Mouse (Mus musculus) small intestine, adult 2 months (tissue): ENCODE measurements around the gene Ube2a. TPM values are rescaled to one million over a fixed set of nuclear protein-coding genes. Genes with fewer than 3 reads are reported as not detected.
"Not testable (repeated sequence)": the region's sequence is repeated elsewhere in the genome, so short reads cannot be mapped to it uniquely, and the experiment has no call there.

Experiments
- H3K27ac ChIP-seq: fragments of 200-500 bp; 2 replicates; pipeline ENCODE4 v1.5.1; 2012; ENCODE audit warnings: low read depth, low read length, control low read depth, inconsistent platforms; ENCODE audit not compliant: insufficient read depth
- H3K27me3 ChIP-seq: fragments of 200-500 bp; 2 replicates; pipeline ENCODE4 v1.6.1; 2012; ENCODE audit warnings: mild to moderate bottlenecking, moderate library complexity, low read length, inconsistent platforms; ENCODE audit not compliant: control insufficient read depth, insufficient read depth
- H3K36me3 ChIP-seq: fragments of 200-500 bp; 2 replicates; pipeline ENCODE4 v1.6.1; 2012; ENCODE audit warnings: mild to moderate bottlenecking, low read length, control low read depth, inconsistent platforms; ENCODE audit not compliant: control insufficient read depth, insufficient read depth
- H3K4me1 ChIP-seq: fragments of 200-500 bp; 2 replicates; pipeline ENCODE4 v1.6.1; 2012; ENCODE audit warnings: low read length, inconsistent platforms, mixed read lengths; ENCODE audit not compliant: control insufficient read depth, insufficient read depth, insufficient read length
- H3K4me3 ChIP-seq: fragments of 200-500 bp; 2 replicates; pipeline ENCODE4 v1.5.1; 2012; ENCODE audit warnings: low read depth, mild to moderate bottlenecking, control low read depth, inconsistent platforms, low read length, moderate library complexity
- CTCF ChIP-seq: fragments of 200-500 bp; IDR thresholded peaks from 2 replicates; pipeline ENCODE4 v1.5.1; 2012; ENCODE audit warnings: low read depth, mild to moderate bottlenecking, control low read depth, inconsistent platforms, low read length, moderate library complexity, mixed read lengths; ENCODE audit not compliant: insufficient replicate concordance, insufficient read length; ENCODE audit errors: extremely low read depth
- POLR2A ChIP-seq: fragments of 200-500 bp; IDR thresholded peaks from 2 replicates; pipeline ENCODE4 v1.6.1; 2012; ENCODE audit warnings: low read depth, mild to moderate bottlenecking, control low read depth, inconsistent platforms, low read length, moderate library complexity
- WGBS: fragments of 180-500 bp; shearing (Covaris S2); methylation state at CpG from one replicate; pipeline ENCODE4 v1.1.7; 2018; 5-methylcytosine and 5-hydroxymethylcytosine counted together
- polyA plus RNA-seq: library from polyadenylated mRNA; depleted of rRNA; stranded (reverse); fragments of >200 nt; gene quantifications from 2 replicates; pipeline ENCODE4 v1.2.3, GENCODE M21; 2012

Ube2a gene
- polyA plus RNA-seq, 1 experiment = 34.2 TPM

DNA sequence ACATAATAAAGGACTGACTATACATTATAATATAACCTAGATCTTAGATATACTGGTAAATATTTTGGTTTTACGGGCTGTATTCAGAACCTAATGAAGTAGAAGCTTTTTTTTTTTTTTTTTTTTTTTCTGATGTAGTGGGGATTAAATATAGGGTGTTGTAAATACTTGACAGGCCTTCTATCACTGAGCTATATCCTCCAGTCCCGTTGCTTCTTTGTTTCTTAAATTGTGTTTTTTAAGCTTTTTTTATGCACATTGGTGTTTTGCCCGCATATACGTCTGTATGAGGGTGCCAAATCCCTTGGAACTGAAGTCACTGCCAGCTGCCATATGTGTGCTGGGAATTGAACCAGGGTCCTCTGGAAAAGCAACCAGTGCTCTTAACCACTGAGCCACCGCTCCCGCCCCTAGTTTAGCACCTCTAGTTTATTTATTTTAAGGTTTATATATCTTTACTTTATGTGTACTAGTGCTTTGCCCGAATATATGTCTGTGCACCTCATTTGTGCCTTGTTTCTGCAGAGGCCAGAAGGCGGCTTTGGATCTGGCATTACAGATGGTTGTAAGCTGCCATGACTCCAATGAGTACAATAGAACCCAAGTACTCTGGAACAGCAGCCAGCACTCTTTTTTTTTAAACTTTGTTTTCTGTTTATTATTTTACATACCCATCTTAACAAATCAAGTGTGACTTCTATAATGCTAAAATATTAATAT lies 8.9 kb upstream of the Ube2a start:
- 51% methylated on average over 8 of the region's 8 CpGs for WGBS
- no peaks in the 10 kb centered on the region for H3K27me3 ChIP-seq
- no peaks in the 10 kb centered on the region for H3K36me3 ChIP-seq
- TF ChIP-seq CTCF = no peak
- no peak for TF ChIP-seq POLR2A
- no peaks in the 10 kb centered on the region for H3K4me1 ChIP-seq
- no peak overlapping the region for H3K4me3 ChIP-seq
- no peak overlapping the region for H3K27ac ChIP-seq

DNA sequence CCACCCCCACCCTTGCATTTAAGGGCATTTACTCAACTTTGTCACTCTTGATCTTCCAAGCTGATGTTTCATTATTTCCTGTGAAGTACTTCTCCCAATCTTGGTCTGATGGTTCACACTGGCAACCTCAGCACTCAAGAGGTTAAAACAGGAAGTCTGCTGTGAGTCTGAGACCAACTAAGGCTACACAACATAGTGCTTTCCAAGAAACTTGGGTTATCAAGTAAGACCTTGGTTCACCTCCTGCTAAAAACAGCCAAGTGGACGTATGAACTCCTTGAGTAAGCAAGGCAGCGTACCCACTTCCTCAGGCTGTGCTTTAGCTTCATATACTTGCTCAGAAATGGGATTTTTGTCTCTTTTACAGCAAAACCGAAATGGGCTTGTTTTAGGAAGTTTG lies 3.3 kb upstream of the Ube2a start:
- TF ChIP-seq POLR2A (no peak), CTCF (no peak)
- no peak overlapping the region for H3K27ac ChIP-seq
- no peaks in the 10 kb centered on the region for H3K27me3 ChIP-seq
- H3K36me3 ChIP-seq = no peaks in the 10 kb centered on the region
- 75% methylated on average over 3 of the region's 3 CpGs for WGBS
- H3K4me1 ChIP-seq = no peaks in the 10 kb centered on the region
- no peak overlapping the region for H3K4me3 ChIP-seq

DNA sequence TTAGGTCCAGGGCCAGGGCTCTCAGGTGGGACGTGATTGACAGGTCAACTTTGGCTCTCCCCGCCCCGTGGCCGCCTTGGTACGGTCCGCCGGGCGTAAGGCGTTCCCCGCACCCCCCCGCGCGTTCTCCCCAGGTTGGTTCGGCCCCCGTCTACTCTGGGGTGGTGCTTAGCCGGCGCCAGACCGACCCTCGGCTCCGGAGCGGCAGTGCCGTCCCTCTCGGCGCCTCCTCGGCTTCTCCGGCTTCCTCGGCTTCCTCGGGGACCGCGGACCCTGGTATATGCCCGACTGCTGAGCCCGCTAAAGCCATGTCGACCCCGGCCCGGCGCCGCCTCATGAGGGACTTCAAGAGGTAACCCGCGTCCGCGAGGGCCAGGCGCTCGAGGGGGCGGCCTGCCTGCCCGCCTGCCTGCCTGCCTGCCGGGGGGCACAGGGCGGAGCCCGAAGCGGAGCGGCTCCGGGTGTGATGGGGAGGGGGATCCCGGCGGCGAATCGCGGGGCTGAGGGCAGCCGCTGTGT lies 537 bp downstream of the Ube2a start:
- Histone ChIP-seq H3K4me3 (peak overlapping the region; percentile 100), H3K4me1 (no peaks in the 10 kb centered on the region), H3K27ac (peak overlapping the region; percentile 51), H3K36me3 (peaks cover 4% of the 10 kb centered on the region; the same call in 1 of the 2 replicates), H3K27me3 (no peaks in the 10 kb centered on the region)
- TF ChIP-seq CTCF (no peak), POLR2A (peak; percentile 91)
- 20% methylated on average over 57 of the region's 57 CpGs for WGBS

DNA sequence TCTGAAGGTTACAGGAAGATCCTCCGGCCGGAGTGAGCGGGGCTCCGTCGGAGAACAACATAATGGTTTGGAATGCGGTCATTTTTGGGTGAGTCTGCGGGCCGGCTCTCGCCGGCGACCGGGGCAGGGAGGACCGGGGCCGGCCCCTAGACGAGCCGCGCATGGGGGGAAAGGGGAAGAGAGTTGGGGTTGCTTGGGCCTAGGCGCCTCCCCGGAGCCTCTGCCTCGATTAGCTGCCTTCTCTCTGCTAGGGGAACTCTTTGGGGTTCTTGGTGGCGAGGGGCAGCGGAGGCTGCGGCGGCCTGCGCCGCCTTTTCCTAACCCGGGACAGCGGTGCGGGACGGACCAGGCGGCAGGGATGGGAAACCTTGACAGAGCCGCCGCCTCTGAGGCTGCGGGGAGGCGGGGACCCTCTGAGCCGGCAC lies 1.0 kb downstream of the Ube2a start:
- peaks cover 4% of the 10 kb centered on the region; the same call in 1 of the 2 replicates for H3K36me3 ChIP-seq
- TF ChIP-seq POLR2A (no peak), CTCF (no peak)
- WGBS = 7% methylated on average over 36 of the region's 36 CpGs
- H3K27me3 ChIP-seq = no peaks in the 10 kb centered on the region
- peak overlapping the region; percentile 100 for H3K4me3 ChIP-seq
- H3K27ac ChIP-seq = peak overlapping the region; percentile 51
- no peaks in the 10 kb centered on the region for H3K4me1 ChIP-seq

DNA sequence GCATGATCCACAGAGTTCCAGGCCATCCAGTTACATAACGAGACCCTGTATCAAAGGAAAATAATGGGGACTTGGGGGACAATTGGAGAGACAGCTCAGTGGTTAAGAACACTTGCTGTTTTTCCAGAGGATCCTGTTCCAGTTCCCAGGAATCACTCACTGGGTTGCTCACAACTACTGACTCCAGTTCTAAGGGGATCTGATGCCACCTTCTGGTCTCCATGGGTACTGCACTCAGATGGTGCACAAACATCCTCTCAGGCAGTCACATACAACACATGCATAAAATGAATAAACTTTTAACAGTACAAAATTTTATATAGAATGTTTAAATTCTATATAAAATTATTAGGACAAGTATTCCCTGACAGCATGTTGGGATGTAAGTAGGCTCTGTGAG lies 11.0 kb downstream of the Ube2a start:
- peaks cover 9% of the 10 kb centered on the region for H3K36me3 ChIP-seq
- H3K4me1 ChIP-seq = no peaks in the 10 kb centered on the region
- TF ChIP-seq CTCF (no peak), POLR2A (no peak)
- H3K27me3 ChIP-seq = no peaks in the 10 kb centered on the region
- WGBS = 86% methylated on average over 1 of the region's 1 CpGs
- H3K27ac ChIP-seq = no peak overlapping the region
- H3K4me3 ChIP-seq = no peak overlapping the region

DNA sequence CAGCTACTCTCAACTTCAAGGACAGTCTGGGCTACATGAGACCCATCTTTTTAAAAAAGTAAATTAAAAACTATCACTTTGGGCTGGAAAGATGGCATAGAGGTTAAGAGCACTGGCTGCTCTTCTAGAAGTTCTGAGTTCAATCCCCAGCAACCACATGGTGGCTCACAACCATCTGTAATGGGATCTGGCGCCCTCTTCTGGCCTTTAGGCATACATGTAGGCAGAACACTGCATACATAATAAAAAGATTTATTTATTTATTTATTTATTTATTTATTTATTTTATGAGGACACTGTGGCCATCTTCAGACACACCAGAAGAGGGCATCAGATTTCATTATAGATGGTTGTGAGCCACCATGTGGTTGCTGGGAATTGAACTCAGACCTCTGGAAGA lies 25.2 kb downstream of the Ube2a start:
- H3K27me3 ChIP-seq, H3K27ac ChIP-seq, H3K36me3 ChIP-seq, H3K4me3 ChIP-seq, H3K4me1 ChIP-seq: not testable (repeated sequence)
- 50% methylated on average over 1 of the region's 1 CpGs for WGBS

DNA sequence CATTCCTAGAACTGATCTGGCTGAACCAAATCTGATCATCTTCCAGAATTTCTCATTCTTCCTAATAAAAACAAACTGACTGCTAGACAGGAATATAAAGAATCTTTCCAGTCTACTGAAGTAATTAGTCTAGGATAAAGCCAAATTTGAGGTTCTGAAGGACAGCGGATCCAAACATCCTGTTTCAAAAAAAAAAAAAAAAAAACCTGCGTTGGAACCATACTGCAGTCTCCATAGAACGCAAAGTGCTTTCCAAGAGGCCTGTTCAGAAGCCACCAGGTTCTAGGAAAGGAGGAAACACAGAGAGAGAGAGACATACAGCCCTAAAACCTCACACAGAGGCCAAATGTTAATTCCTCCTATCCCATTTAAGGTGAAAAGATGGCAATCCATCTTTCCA lies 28.0 kb downstream of the Ube2a start:
- Histone ChIP-seq H3K27ac (no peak overlapping the region), H3K4me3 (no peak overlapping the region), H3K27me3 (no peaks in the 10 kb centered on the region), H3K4me1 (no peaks in the 10 kb centered on the region), H3K36me3 (no peaks in the 10 kb centered on the region)
- 18% methylated on average over 3 of the region's 3 CpGs for WGBS
- TF ChIP-seq CTCF = no peak
- TF ChIP-seq POLR2A = no peak
